Mouse (Mus musculus): ENCODE results near the gene Bbs2.
"Not testable (repeated sequence)": the region's sequence is repeated elsewhere in the genome, so short reads cannot be mapped to it uniquely, and the experiment has no call there.

Gene Bbs2

DNA sequence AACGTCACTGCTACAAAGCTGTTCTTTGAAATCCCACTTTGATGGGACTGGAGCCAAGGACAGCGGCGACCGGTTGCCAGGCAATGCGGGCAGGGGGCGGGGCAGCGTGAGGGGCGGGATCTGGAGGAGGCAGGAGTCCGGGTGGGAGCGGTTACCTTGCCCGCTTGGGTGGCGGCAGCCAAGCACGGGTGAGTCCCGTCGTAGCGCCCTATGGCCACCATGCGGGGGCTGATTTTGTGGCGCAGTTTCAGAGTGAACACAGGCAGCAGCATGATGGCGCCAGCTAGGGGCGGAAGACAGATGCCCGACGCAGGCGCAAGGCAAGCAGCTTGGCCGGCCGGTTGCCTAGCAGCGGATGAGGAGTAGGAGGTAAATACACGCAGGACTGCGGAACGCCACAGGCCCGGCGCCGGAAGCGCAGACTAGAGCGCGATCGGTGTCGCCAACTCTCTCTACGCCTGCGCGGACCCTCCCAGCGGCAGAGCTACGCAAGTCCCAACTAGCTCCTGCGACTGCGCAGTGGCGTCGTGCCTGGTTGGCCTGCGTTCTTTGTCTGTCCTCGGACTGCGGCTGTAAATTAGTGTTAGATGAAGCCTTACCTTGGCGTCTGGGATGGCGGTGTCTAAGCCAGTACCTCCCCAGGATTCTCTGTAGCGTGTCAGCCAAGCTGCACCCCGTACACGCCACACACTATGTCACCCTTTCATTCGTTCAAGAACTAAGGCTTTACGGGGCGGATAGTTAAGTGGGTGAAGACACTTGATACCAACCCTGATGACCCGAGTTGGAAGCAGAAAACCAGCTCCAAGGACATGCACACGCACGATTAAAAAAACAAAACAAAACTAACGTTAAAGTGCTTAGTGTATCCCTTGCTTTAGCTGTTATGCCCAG lies at the start of gene Bbs2:
TSS of gene Bbs2 (minus strand) at position 848 of the 894 bp plus-strand sequence.
- DNase-seq: peak; percentile 99

GRCm38 (mm10) chr8:94148236-94148635 lies 49.5 kb upstream of the Bbs2 start:
- DNase-seq: no peak

DNA sequence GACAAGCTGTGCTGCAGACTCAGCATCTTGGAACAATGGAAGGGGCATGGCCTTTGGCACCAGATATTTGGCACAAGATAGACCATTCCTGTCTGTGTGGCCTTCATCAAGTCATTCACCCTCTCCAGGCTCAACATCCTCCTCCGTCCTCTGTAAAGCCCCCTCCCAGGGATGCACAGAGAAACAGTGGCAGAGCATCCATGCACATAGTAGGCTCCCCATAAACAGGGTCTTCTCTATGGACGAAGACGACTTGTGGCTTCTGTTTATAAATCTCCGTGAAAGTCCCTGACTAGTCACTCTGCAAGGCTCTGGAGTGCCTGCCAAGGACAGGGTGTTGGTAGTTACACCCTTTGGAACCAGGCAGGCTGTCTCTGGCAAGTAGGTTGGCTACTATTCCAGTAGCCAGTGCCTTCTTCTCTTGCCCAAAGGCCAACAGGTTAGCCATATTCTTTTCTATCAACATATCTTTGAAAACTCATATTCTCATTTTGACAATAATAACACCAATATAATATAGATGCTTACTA lies 41.6 kb upstream of the Bbs2 start:
- no peak for DNase-seq

GRCm38 (mm10) chr8:94136933-94137332 lies 38.2 kb upstream of the Bbs2 start, which contains the start of gene Mt4:
Gene Mt4 (plus strand): TSS chr8:94137197.
- DNase-seq: no peak

- no peak for DNase-seq
Measured at GRCm38 (mm10) chr8:94136192-94136591, 37.5 kb upstream of the Bbs2 start.

DNA sequence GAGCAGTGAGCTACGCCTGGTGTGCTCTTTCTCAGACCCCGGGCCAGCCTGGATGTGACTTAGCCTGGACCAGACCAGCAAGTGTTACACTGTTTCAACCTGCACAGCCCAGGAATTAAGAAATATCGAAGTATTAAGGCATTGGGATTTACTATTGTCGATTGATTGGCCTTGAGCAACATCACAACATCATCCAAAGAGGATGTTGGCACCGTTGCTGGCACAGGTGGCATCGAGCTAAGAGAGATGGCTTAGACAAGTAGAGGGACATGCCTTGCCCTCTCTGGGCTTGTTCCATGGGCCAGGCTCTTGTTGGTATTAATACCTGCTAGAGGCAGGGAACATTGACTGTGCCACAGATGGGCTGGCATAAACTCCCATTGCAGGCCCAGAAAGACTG lies 36.8 kb upstream of the Bbs2 start:
- DNase-seq: no peak

DNA sequence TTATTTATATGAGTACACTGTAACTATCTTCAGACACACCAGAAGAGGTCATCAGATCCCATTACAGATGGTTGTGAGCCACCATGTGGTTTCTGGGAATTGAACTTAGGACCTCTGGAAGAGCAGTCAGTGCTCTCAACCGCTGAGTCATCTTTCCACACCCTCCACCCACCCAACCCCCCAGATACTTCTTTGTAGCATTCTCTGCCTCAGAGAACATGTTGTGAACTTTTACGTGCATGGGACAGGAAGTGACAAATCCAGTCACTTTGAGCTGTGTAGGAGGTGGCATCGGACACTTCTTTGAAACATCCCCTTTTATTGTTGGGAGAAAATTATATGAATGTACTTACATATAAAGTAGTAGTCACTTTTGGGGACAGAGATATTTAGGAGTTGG lies 35.9 kb upstream of the Bbs2 start:
- DNase-seq: not testable (repeated sequence)

- no peak for DNase-seq
Measured at GRCm38 (mm10) chr8:94132096-94132495, 33.4 kb upstream of the Bbs2 start.

DNA sequence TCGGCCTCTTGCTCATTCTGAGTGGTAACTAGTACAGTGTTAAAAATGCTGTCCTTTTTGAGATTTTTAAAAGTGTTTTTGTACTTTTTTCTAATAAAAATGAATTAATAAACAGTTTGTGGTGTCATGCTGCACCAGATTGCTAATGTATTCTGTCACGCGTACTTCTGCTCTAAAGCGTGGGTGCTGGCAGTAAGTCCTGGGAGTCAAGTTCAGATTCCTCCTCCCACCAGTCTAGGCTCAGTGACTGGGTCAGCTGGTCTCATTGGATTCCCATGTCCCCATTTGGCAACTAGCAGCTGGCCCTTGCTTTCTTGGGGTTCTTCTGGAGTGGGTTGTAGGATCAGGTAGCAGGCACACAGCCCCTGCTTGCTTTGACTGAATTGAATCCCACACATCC lies 31.4 kb upstream of the Bbs2 start:
- no peak for DNase-seq

- DNase-seq: no peak
Measured at GRCm38 (mm10) chr8:94129133-94129789, 30.5 kb upstream of the Bbs2 start.

DNA sequence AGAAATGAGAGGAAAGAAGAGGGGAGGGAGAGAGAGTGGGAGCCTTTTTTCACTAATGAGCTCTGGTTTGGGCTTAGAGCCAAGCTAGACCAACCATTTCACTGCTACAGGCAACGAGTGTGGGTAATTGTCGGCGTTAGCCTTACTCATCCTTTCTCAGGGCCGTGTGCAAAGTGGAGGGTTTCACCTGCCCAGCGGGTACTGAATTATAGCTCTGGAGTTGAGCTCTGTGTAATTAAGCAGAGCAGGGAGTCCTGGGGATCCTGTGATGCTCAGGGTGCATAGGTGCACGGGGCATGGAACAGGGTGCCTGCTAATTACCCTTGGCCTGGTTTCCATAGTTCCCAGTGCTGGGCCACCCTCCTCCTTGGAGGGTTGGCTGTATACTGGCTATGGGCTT lies 29.0 kb upstream of the Bbs2 start:
- DNase-seq: no peak

GRCm38 (mm10) chr8:94122711-94123468 lies 24.2 kb upstream of the Bbs2 start:
- no peak for DNase-seq

GRCm38 (mm10) chr8:94121625-94122024 lies 22.9 kb upstream of the Bbs2 start:
- no peak for DNase-seq

DNA sequence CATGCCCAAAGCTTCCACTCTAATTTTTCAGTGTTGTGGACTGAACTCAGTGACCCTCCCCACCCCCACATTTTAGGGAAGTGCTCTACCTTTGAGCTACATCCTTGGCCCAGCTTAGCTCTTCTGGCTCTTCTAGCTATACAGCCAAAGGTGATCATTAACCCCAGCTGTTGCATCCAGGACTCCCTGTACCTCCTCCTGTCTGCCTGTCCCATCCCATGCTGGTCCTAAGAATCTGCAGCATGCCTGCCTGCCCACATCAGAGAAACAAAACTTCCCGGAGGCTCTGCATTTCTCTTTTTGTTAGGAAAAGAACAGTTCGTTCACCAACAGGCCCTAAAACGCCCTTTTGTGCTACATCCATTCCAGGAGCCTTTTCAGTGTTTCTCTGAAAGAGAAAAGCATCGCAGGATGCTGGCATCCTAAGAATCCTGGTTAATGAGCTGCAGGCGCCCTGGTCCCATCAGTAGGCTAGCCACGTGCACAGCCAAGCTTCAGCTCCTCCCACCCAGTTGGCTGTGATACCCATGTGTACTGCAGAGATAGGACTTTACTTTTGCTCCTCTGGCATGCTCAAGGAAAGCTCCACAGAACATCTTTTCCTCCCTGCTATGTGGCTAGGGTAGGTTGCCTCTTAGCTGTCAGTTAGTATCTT lies 20.2 kb upstream of the Bbs2 start:
- peak; percentile 41 for DNase-seq

DNA sequence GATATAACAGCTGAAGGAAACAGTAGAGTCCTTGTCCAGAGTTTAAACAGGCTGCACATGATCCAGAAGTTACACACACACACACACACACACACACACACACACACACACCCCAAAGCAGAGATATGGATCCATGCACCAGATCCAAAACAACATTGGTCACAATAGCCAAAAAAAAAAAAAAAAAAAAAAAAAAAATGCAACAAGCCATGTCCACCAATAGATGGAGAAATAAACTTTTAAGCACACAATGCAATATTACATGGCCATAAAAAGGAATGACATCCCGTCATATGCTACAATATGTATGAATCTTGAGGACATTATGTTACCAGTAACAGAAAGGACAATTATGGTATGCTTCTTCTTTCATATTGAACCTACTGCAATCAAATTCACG lies 15.2 kb upstream of the Bbs2 start:
- no peak for DNase-seq

GRCm38 (mm10) chr8:94113435-94113834 lies 14.7 kb upstream of the Bbs2 start:
- no peak for DNase-seq

GRCm38 (mm10) chr8:94110526-94111177 lies 11.9 kb upstream of the Bbs2 start:
- DNase-seq: no peak

DNA sequence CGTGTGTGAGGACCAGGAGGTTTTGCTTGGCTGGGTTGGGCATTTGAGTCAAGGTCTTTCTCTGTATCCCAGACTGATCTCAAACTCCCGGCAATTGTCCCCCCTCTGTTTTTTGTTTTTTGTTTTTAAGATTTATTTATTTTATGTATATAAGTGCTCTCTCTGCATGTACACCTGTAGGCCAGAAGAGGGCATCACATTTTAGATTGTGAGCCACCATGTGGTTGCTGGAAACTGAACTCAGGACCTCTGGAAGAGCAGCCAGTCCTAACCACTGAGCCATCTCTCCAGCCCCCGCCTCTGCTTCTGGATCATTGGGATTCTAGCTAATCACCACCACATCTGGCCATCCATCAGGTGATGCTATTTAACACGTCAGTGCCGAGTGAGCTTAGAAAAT lies 11.1 kb upstream of the Bbs2 start:
- no peak for DNase-seq

DNA sequence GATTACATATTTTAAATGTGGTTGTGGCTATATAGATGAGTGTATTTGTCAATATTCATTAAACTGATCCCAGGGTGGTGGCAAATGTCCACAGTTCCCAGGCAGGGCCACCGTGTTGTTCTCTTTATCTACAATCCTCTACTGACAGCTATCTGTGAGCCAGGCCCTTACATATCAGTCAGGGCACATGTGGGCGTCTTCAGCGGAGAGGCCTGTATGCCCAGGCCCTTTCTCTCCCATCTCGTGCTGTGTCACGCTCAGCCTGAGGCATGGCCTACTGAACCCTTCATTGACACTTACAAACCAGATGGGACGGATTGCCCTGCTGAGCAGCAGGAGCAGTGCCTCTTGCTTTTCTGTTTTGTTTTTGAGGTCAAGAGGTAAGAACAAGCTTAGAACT lies 10.7 kb upstream of the Bbs2 start:
- DNase-seq: no peak

DNA sequence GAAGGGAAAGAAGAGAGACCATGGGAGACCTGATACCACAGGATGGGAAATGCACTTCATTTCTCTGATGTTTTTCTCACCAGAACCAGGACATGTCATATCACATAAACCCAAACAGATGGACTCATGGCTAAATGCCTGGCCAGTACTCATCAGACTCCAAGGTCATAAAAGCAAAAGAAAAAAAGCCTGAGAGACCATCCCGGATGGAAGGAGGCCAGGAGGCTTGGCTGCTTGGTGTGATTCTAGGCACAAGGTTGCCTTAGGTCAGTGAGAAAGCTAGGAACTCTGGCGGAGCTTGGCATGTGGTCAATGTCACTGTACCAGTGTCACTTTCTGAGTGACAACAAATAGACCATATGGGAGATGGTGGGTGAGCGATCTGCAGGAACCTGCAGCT lies 9.1 kb upstream of the Bbs2 start:
- DNase-seq: no peak

- DNase-seq: peak; percentile 27
Measured at GRCm38 (mm10) chr8:94104146-94104545, 5.4 kb upstream of the Bbs2 start.

DNA sequence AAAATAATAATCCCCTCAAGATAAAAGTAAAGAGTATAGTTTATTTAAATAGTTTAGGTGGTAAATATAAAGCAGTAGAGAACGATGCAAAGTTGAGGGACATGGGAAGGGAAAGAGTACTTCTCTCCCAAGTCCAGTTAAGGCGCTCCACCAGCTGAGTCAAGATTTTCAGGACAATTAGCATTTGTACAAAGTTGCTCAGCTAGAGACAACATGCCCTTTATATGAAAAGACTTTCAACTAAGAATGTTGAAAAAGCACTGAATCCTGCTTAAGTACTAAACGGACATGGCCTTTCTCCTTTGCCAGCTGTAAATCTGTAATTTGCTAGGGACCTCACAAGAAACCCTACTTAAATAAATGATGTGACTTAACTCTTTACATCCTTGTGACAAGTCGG lies 268 bp upstream of the Bbs2 start:
- DNase-seq: no peak
